Mouse (Mus musculus) lung, embryonic 15.5 days (tissue): ENCODE results near the gene Naip2. TPM values are rescaled to one million over a fixed set of nuclear protein-coding genes. Genes with fewer than 3 reads are reported as not detected.

Experiments used
- ATAC-seq: fragments of 200-750 bp; cut with Nextera tagmentation; 2 replicates; pipeline ENCODE4 v1.8.0; 2017; ENCODE audit warnings: moderate number of reproducible peaks, borderline replicate concordance; ENCODE audit not compliant: low FRiP score, low TSS enrichment; ENCODE audit errors: extremely low read depth
- H3K27ac ChIP-seq: fragments of 300-500 bp; sonication (generic); 2 replicates; pipeline ENCODE4 v1.5.1; 2015; ENCODE audit warnings: moderate library complexity, mild to moderate bottlenecking, inconsistent platforms
- H3K27me3 ChIP-seq: fragments of 300-500 bp; sonication (generic); 2 replicates; pipeline ENCODE4 v1.6.1; 2015; ENCODE audit warnings: inconsistent platforms
- H3K36me3 ChIP-seq: fragments of 300-500 bp; sonication (generic); 2 replicates; pipeline ENCODE4 v1.6.1; 2015; ENCODE audit warnings: inconsistent platforms
- H3K4me1 ChIP-seq: fragments of 300-500 bp; sonication (generic); 2 replicates; pipeline ENCODE4 v1.6.1; 2015; ENCODE audit warnings: inconsistent platforms
- H3K4me2 ChIP-seq: fragments of 300-500 bp; sonication (generic); 2 replicates; pipeline ENCODE4 v1.6.1; 2015; ENCODE audit warnings: inconsistent platforms, mild to moderate bottlenecking, moderate library complexity
- H3K4me3 ChIP-seq: fragments of 300-500 bp; sonication (generic); 2 replicates; pipeline ENCODE4 v1.5.1; 2015; ENCODE audit warnings: mild to moderate bottlenecking, inconsistent platforms
- H3K9ac ChIP-seq: fragments of 300-500 bp; sonication (generic); 2 replicates; pipeline ENCODE4 v1.6.1; 2015; ENCODE audit warnings: inconsistent platforms
- H3K9me3 ChIP-seq: fragments of 300-500 bp; sonication (generic); 2 replicates; pipeline ENCODE4 v1.6.1; 2016; ENCODE audit warnings: inconsistent platforms
- WGBS: fragments of 180-500 bp; shearing (Covaris S2); methylation state at CpG from one replicate; pipeline ENCODE4 v1.1.7; 2015; 5-methylcytosine and 5-hydroxymethylcytosine counted together
- polyA plus RNA-seq: library from polyadenylated mRNA; unstranded; fragments of >200 nt; fragmentation: Nextera tagmentation; extraction: Ambion mirVana; gene quantifications from 2 replicates; pipeline ENCODE4 v1.2.1, GENCODE M21; 2015

Naip2 gene
- polyA plus RNA-seq, 1 experiment from 2014 or later: 0.60 TPM

GRCm38 (mm10) chr13:100103748-100104254, 98.1 kb downstream of the Naip2 start, which contains the start of gene Bdp1:
Gene Bdp1 (minus strand): TSS chr13:100104070.
- Histone ChIP-seq H3K4me3 (peak within 1 kb of the TSS; percentile 89), H3K9me3 (no peaks in the 10 kb centered on the region), H3K27me3 (no peaks in the 10 kb centered on the region; the same call in 1 of the 2 replicates), H3K9ac (peak within 1 kb of the TSS; percentile 84), H3K36me3 (peaks cover 2% of the 10 kb centered on the region; the same call in 1 of the 2 replicates), H3K27ac (peak within 1 kb of the TSS; percentile 87), H3K4me1 (peaks cover 23% of the 10 kb centered on the region), H3K4me2 (peak within 1 kb of the TSS; percentile 74)
- WGBS: 0% methylated on average over 44 of the region's 44 CpGs
- ATAC-seq: peak; percentile 78

- H3K9me3 ChIP-seq: no peaks in the 10 kb centered on the region
- no peaks in the 10 kb centered on the region; the same call in 1 of the 2 replicates for H3K27me3 ChIP-seq
- H3K9ac ChIP-seq: peak overlapping the region; percentile 84
- WGBS: 4% methylated on average over 15 of the region's 15 CpGs
- peak overlapping the region; percentile 89 for H3K4me3 ChIP-seq
- peaks cover 19% of the 10 kb centered on the region for H3K4me1 ChIP-seq
- ATAC-seq: no peak
- peaks cover 7% of the 10 kb centered on the region; the same call in 1 of the 2 replicates for H3K36me3 ChIP-seq
- H3K4me2 ChIP-seq: peak overlapping the region; percentile 74
- H3K27ac ChIP-seq: peak overlapping the region; percentile 87
These were observed 98.7 kb downstream of the Naip2 start for GRCm38 (mm10) chr13:100103052-100103658.

- WGBS: 82% methylated on average over 6 of the region's 6 CpGs
- Histone ChIP-seq H3K4me3 (no peak overlapping the region), H3K27me3 (no peaks in the 10 kb centered on the region), H3K4me2 (no peak overlapping the region), H3K27ac (no peak overlapping the region), H3K36me3 (peaks cover 45% of the 10 kb centered on the region), H3K9ac (no peak overlapping the region), H3K9me3 (no peaks in the 10 kb centered on the region), H3K4me1 (peaks cover 12% of the 10 kb centered on the region)
- ATAC-seq: no peak
These were observed 103.1 kb downstream of the Naip2 start for GRCm38 (mm10) chr13:100098808-100099207.

Other genes starting within 250 kb of the Naip2 start
- gene Mccc2, start 186.5 kb downstream of the Naip2 start, polyA plus RNA-seq: 48.0 and 48.9 TPM in 2 replicates
- gene Bdp1, start 98.0 kb downstream of the Naip2 start, polyA plus RNA-seq: 31.1 and 32.0 TPM in 2 replicates
- 117 and 125 TPM in 2 replicates for gene Serf1, start 94.1 kb downstream of the Naip2 start, polyA plus RNA-seq
- 42.1 and 43.7 TPM in 2 replicates for gene Smn1, start 77.2 kb downstream of the Naip2 start, polyA plus RNA-seq
- gene Naip5, start 44.2 kb upstream of the Naip2 start, polyA plus RNA-seq: 0.21 and 0.36 TPM in 2 replicates
- gene Naip6, start 115.6 kb upstream of the Naip2 start, polyA plus RNA-seq: 0.20 and 0.25 TPM in 2 replicates